Mouse (Mus musculus) megakaryocyte-erythroid progenitor cell, adult 5-6 weeks (primary cell): ENCODE measurements around the gene Mxra7. TPM values are rescaled to one million over a fixed set of nuclear protein-coding genes. Genes with fewer than 3 reads are reported as not detected.
A peak's percentile ranks its signal among the peaks of the same experiment; 100 is the strongest.

ENCODE experiments used
- ATAC-seq: replicated peaks from 2 replicates; pipeline ENCODE4 v1.8.0; 2016; ENCODE audit warnings: mild to moderate bottlenecking, inconsistent platforms; ENCODE audit not compliant: severe bottlenecking, poor library complexity, low FRiP score, low TSS enrichment
- total RNA-seq, 2 experiments: library from RNA; stranded (forward) in 1 of 2; stranded (reverse) in 1 of 2; fragments of 200-1000, 215-1000 nt in 1 of 2; fragments of >200 nt in 1 of 2; fragmentation: Nextera tagmentation in 1 of 2; gene quantifications; 2 replicates each; pipeline ENCODE4 v1.2.3; 2014 to 2017

Gene Mxra7
- total RNA-seq, 2 experiments from 2014 or later = not detected

DNA sequence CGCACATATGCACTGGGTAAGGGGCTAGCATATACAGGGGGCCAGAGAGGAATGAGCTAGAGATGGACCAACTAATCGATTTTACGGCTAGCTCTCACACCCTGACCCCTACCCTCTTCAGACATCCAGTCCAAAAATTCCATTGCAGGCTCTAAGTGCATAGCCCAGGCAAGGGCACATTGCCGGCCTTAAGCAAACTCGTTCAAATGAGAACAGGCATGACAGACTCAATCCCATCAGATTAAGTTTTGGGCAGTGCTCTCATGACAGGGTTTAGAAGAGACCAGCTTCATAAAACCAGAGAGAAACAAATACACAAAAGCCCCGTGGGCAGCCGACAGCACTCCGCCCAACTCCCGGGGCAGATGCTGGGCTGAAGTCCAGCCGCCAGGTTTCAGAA lies 5.6 kb downstream of the Mxra7 start:
- ATAC-seq = no peak

DNA sequence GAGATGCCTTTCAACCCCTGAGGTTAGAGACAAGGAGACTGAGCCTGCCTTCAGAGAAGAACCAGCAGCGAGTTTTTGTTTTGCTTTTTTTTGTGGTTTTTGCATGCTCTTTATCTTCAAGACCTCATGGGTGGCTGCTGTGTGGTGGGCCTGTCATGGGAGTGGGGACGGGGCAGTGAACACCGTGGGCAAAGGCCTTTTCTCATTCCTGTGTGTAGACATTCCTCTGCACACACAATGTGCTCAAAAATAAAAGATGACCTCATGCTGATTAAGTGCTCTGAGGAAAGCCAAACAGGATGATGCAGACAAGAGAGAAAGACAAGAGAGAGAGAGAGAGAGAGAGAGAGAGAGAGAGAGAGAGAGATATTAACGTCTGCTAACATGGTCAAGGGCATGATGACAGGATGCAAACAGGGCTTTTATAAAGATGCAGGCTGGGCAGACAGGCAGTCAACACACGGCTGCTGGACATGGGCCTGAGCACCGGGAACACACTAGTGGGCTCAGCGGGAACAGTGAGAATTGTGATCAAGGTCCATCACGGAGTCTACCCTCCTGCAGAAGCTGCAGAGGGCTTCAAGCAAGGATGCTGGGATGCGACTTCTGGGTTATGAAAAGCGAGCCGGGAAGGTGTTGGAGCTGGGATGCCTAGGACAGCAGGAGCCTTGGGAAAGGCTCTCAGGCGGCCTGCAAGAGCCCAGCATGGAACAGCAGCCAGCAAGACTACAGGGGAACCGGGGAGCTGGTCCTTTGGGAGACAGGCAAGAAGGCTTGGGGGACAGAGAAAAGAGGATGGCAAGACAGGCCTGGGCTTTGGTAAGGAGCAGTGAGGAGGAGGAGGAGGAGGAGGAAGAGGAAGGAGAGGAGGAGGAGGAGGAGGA lies 6.5 kb downstream of the Mxra7 start:
- no peak for ATAC-seq

DNA sequence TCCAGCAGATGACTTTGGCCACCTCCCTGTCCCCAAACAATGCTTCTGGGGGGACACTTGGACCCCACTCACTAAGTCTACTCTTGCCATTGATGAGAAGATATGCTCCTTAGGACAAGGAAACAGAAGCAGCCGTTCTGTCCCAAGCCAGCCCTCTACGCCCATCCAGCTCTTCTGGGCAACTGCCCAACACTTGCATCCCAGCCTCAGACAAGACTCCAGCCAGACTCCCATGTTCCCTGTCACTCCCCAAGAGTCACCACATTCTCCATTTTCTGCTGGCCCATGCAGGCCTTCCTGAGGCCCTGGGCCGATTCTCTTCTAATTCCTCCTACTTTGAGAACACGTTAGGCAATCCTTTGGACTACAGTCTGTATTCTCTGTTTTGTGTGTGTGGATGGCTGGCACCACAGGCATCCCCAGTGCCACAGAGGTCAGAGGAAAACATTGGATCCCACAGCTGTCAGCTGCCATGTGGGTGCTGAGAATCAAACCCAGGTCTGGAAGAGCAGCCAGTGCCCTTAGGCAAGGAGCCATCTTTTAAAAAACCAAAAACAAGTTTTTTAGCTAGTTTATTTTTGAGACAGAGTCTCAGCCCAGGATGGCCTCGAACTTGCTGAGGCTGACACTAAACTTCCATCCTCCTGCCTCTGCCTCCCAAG lies 7.8 kb downstream of the Mxra7 start:
- no peak for ATAC-seq

DNA sequence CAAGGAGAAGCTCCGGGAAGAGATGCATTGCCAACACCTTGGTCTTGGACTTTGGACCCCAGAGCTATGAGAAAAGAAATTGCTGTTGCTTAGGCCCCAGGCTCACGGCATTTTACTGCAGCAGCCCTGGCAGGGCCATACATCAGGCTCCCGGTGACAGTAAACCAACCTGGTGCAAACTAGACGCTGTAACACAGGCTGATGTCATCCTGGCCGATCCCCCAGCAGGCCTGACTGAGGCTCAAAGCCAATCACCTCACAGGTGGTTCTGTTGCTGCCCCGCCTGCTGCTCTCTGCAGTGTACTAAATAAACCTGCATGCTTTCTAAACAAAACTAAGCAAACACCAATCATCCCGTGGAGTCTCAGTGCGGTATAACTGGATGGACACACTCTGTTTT lies 9.1 kb downstream of the Mxra7 start:
- ATAC-seq = no peak

DNA sequence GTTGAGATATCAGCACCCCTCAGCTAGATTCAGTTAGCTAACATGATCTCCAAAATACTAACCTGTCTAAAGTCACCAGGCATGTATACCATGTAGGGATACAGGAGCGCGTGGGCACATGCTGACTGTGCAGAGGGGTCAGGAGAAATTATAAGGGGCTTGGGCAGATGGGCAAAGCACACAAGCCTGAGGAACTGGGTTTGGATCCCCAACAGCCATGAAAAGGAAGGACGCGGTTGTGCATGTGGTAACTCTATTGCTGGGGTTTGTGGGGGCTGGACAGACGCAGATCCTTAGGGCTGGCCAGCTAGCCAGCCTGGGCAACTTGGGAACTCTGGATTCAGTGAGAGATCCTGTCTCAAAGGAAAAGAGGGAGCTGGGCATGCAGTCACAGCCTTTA lies 10.3 kb downstream of the Mxra7 start:
- ATAC-seq = no peak

DNA sequence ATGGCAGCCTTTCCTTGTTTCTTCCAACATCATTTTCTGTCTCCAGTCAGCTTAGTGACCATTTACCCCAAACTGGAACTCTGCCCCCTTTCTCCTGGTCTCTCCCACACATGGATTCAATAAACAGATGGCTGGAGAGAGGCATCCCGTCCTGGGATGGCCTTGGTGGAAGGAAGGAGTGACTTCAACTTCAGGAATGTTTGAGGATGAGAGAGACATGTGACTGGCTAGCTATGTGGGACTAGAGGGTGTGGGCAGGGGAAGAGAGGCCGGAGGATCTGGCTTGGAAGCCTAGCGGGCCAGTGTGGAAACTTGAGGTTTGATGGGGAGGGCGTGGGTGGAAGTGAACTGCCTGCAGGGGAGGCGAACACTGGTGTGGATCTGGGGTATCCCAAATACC lies 11.1 kb downstream of the Mxra7 start:
- no peak for ATAC-seq

DNA sequence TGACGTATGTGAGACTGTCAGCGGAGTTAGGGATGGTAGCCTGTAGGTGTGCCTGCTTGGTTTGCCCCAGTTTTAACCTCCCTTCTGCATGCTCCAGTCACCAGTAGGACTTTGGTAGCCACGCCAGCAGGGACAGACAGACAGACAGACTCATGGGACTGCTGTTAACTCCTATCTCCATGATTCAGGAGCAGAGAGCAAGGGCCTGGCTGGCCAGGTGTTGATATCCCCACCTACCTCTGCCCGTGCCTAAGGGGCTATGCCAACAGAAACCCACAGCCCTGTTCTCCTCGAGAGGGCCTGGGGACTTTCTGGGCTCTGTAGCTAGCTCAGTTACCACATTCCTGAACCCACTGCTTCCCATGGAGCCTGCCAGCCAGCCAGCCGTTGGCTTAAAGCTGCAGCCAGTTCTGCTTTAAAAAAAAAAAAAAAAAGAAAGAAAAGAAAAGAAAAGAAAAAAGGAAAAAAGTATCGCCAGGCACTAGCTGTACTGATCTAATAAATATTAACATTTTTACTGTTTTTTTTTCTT lies 12.9 kb downstream of the Mxra7 start:
- no peak for ATAC-seq

DNA sequence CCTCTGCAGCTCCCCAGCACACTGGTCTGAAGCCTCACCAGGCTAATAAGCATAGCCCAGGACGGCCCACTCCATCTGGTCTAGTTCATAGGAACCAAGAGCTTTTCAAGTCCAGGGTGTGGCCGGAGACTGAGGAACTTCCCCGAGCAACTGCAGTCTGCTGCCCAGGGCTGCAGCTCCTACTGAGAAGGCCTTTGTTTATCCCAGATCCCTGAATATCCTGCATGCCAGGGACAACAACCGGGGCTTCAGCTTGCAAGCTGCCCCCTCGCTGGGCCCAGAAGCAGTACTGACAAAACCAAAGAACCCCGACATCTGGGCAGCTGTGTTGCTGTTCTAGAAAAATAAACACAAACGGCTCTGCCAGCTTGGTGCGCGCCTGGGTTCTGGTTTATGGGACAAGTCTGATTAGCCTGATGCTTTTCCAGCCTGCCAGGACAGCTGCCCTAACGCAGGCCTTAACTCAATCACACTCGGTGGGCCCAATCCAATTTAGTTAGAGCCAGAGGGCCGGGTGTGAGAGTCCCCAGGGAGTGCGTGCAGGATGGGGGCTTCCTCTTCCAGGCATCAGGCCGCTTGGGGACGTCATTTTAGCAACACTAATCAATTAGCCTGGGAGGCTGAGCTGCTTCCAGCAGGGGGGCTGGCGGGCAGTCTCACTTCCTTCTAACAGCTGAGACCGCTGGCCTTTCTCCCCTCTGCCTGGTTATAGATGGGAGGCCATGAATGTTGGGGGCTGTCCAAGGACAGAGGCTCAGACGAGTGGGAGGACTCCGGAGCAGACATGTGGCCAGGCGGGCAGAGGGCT lies 13.6 kb downstream of the Mxra7 start:
- no peak for ATAC-seq

DNA sequence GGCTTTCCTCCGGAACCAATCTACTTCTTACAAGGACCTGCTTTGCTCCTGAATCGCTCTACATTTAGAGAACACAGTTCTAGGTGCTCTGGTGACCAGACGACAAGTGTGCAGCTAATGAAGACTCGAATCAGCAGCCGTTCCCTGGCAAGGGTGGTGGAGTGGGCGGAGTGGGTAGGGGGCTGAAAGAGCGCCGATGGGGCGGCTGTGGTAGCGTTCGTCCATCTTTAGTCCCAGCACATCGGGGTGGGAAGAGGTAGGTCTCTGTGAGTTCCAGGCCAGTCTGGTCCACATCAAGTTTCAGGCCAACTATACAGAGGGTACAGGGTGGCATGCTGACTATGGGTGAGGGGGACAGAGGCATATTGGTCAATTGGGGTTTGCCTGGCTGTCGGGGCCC lies 14.2 kb downstream of the Mxra7 start:
- no peak for ATAC-seq

DNA sequence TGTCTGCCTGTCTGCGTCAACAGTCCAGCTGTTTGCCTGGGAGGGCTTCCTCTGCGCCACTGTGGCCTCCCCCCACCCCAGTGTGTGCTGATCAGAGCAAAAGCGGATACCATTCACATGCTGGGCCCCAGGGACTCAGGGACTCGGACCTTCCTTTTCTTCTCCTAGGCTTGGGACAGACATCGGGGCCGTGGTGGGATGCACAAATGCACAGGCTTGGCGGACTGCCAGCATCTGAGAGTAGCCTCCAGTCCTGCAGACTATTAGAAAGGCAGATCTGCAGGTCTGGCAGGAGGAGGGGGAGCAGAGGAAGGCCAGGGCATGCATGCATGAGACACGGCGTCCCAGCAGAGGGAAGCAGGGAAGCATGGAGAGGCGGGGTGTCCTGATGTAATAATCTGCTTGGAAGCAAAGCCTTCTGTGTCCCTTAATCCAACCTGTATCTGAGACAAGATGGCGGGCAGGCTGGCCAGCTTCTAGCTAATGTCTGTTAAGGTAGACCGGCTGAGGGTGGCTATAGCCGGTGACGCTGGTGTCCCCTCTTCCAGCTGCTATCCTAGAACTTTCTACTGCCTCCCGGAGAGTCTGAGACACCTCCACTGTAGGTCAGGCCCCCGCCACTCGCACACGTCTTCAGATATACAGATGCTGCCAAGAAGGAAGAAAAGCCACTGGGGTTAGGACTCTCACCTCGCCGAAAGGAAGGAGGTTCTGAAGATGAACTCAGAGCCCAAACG lies 14.9 kb downstream of the Mxra7 start:
- no peak for ATAC-seq

DNA sequence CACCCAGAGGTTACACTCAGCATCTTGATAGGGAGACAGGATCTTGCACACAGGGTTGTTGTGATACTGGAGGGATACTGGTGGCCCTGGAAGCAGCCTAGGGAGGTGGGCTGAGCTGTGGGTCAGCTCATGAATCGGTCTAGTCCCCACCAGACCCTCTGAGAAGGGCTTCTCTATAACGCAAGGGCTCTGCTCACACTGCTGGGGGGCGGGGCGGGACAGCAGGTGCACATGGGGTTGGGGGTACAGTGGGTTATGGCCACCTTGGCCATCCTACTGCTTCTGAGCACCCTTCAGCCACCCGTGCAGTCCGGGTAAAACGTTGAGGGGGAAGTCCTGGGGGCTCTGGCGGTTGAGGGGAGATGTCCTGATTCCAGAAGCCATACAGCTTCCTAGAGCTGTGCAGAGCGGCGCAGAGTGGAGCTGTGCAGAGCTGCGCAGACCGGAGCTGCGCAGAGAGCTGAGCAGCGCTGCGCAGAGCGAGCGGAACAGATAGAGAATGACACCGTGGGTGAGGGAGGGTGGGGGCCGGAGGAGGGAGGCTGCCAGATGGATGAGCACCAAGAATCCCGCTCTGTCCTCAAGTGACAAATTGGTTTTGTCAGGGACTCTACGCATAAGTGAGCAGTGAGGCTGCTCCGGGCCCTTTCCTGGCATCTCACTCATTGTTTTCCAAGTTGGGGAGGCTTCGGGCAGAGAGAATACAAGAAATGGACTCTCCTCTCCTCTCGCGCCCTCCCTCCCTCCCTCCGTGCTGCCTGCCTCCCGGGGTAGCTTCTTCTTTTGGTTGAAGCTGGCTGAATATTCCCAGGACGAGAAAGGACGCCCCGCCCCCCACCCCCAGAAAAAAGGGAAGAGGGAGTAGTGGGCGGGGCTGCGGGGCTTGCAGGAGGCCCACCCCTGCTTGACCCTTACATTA lies 16.6 kb downstream of the Mxra7 start:
- ATAC-seq = peak; percentile 71

DNA sequence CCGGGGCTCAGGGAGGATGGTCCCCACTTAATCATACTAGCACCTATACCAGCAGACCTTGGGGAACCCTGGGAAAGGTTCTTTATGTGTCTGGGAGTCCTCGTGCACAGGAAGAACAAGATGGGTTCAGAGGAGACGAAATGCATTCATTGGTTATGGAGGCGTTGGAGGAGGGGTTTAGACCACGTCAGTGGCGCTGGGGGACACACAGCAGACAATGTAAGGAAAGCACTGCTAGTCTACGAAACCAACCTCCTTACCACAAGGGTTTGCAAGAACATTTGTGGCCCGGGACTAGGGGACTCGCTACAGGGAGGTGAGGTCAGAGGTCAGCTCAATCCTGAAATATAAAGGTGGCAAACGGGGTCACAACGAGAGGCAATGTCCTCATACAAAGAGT lies 17.3 kb downstream of the Mxra7 start:
- no peak for ATAC-seq

DNA sequence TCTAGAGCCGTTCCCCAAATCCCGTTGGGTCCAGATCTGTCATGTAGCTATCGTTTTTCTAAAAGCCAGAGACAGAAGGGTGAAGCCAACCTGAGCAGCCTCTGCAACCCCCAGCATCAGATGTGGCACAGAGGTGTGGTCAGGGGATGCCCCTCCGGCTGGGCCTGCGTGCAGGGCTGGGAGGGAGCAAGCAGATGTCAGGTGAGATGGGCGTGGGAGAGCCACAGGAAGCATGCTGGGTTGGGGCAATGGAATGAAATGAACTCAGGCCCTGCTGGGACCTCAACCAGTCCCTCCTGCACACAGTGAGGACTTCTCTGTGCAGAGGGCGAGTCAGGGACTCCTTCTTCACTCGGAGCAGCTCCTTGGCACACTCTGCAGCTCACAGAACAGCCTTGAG lies 18.3 kb downstream of the Mxra7 start:
- ATAC-seq = 0 out of 2 replicates have a peak, but pooled peaks have one; percentile 19

DNA sequence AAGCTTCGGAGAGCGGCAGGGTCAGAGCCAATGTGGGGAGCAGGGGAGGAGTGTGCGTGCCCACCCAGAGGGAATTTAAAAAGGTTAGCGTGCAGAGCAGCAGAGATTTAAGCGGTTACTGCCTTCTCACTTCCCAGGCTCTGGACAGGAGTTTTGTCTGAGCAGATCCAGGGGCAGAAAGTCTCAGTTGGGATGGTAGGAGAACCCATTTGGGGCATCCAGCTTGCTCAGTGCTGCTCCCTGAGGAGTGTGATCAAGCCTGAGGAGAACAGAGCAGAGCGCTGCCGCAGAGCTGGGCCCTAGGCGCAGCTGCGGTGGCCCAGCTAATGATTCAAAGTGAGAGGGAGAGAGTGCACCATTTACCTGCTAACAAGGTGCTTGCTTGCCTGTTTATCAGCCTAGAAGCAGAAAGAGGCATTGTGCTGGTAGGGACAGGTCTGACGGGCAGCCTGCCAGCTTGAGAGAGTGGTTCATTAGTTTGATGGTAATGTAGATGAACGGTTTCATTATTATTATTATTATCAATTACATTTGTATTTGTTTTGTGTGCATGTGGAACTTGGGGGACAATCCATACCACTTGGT lies 18.9 kb downstream of the Mxra7 start:
- no peak for ATAC-seq

DNA sequence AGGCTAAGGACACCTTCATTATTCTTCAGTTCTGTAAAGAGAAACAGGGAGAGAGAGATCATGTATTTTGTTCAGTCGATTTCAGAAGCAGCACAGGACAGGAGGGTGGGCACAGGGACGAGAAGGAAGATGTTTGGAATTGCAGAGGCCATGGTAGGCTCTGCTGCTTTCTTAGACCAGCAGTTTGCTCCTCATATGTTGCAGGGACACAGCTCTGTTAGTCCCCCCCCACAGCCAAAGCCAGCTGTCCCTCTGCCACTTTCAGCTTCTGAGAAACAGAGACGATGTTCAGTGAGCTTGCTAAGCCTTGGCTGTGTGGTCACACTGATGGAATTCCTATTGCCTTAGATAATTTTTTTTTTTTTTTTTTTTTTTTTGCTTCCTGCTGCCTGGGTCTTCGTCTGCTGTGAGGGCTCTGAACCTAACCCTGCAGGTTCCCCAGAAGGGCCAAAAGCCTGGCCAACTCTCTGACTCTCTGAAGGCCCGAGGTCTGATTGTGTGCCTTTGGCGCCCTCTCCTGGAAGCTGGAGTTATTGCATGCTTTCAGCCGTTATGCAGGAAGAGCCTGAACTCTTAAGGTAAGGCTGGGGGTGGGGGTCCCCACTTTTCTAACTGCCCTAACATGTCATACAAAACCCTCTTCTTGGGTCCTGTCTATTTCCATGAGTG lies 19.8 kb downstream of the Mxra7 start:
- 0 out of 2 replicates have a peak, but pooled peaks have one; percentile 55 for ATAC-seq

DNA sequence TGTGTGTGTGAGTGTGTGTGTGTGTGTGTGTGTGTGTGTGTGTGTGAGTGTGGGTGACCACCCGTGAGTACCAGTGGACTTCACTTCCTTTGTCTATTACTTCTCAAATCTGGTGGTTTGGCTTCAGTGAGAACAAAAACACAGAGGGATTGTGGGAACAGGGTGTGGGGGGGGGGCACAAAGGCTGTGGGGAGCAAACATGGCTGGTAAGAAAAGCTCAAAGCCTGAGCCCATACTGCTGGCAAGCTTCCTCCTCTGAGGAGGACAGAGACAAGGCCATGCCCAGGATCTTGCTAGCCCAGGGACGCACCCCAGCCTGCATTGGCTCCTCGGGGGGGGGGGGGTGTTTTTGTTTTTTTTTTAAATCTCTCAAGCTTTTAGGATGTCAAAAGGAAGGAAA lies 20.3 kb downstream of the Mxra7 start:
- ATAC-seq = no peak

DNA sequence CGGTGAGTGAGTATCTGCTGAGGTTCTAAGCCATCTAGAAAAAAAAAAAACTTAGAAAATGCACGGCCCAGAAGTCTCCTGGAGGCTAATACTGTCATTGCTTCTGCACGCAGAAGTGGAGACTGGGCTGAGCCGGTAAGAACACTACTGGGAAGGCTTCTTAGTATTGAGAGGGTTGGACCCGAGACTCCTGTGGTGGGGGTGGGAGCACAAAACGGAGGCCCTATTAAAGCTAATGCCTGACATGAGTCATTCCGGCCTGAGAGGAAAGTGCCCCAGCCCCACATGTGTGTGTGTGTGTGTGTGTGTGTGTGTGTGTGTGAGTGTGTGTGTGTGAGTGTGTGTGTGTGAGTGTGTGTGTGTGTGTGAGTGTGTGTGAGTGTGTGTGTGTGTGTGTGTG lies 20.7 kb downstream of the Mxra7 start:
- no peak for ATAC-seq
